Mouse (Mus musculus): Measurements from ENCODE around the gene Dbp.

Gene Dbp

GRCm38 (mm10) chr7:45712022-45712757, 7.3 kb downstream of the Dbp start:
- DNase-seq (ENCODE audit: low spot score), result no peak

GRCm38 (mm10) chr7:45713396-45713795, 8.5 kb downstream of the Dbp start:
- DNase-seq (ENCODE audit: low spot score), result no peak

GRCm38 (mm10) chr7:45713881-45714520, 9.1 kb downstream of the Dbp start:
- DNase-seq (ENCODE audit: low spot score), result no peak

GRCm38 (mm10) chr7:45714630-45715089, 9.8 kb downstream of the Dbp start:
- DNase-seq (ENCODE audit: low spot score), result no peak

- peak; percentile 93 for DNase-seq (ENCODE audit: low spot score)
Measured at GRCm38 (mm10) chr7:45715090-45715708, 10.3 kb downstream of the Dbp start, which contains the start of gene Rpl18. Gene Rpl18, plus strand, starts transcription at chr7:45715457.

GRCm38 (mm10) chr7:45715741-45716459, 11.0 kb downstream of the Dbp start:
- DNase-seq (ENCODE audit: low spot score), result no peak

GRCm38 (mm10) chr7:45716460-45716857, 11.6 kb downstream of the Dbp start:
- no peak for DNase-seq (ENCODE audit: low spot score)

- DNase-seq (ENCODE audit: low spot score), result no peak
Measured at GRCm38 (mm10) chr7:45716952-45717917, 12.3 kb downstream of the Dbp start.

GRCm38 (mm10) chr7:45717918-45718297, 13.0 kb downstream of the Dbp start, which contains the start of gene Sphk2:
Gene Sphk2, minus strand, starts transcription at chr7:45718002.
- peak; percentile 98 for DNase-seq (ENCODE audit: low spot score)

GRCm38 (mm10) chr7:45718331-45718730, 13.4 kb downstream of the Dbp start:
- DNase-seq (ENCODE audit: low spot score), result no peak

GRCm38 (mm10) chr7:45719180-45719579, 14.3 kb downstream of the Dbp start:
- DNase-seq (ENCODE audit: low spot score), result no peak

GRCm38 (mm10) chr7:45719738-45720412, 15.0 kb downstream of the Dbp start:
- no peak for DNase-seq (ENCODE audit: low spot score)

GRCm38 (mm10) chr7:45720413-45721233, 15.7 kb downstream of the Dbp start, which contains the start of gene Fam83e:
Gene Fam83e, plus strand, starts transcription at chr7:45721212.
- DNase-seq (ENCODE audit: low spot score), result peak; percentile 15

- no peak for DNase-seq (ENCODE audit: low spot score)
Measured at GRCm38 (mm10) chr7:45721234-45721571, 16.3 kb downstream of the Dbp start.

- DNase-seq (ENCODE audit: low spot score), result no peak
Measured at GRCm38 (mm10) chr7:45721642-45722347, 16.9 kb downstream of the Dbp start.

GRCm38 (mm10) chr7:45722348-45722713, 17.4 kb downstream of the Dbp start:
- DNase-seq (ENCODE audit: low spot score), result no peak

GRCm38 (mm10) chr7:45723301-45723700, 18.4 kb downstream of the Dbp start:
- DNase-seq (ENCODE audit: low spot score), result no peak

GRCm38 (mm10) chr7:45723781-45724180, 18.9 kb downstream of the Dbp start:
- DNase-seq (ENCODE audit: low spot score), result no peak

GRCm38 (mm10) chr7:45725151-45725550, 20.3 kb downstream of the Dbp start:
- no peak for DNase-seq (ENCODE audit: low spot score)

Data from ovary, postnatal 14 days (tissue).